Mouse (Mus musculus) G1E (cell line): ENCODE results near the gene Ermp1.

Experiments
- CTCF ChIP-seq: IDR thresholded peaks from 2 replicates; pipeline ENCODE4 v1.5.1; 2012; ENCODE audit warnings: low read depth, low read length, inconsistent platforms, mixed read lengths
- GATA1 ChIP-seq: IDR thresholded peaks from 2 replicates; pipeline ENCODE4 v1.6.1; 2012; ENCODE audit warnings: borderline replicate concordance, low read length, inconsistent platforms, mixed read lengths
- GATA2 ChIP-seq: IDR thresholded peaks from 2 replicates; pipeline ENCODE4 v1.6.1; 2012; ENCODE audit warnings: low read depth, low read length, inconsistent platforms, borderline replicate concordance
- TAL1 ChIP-seq: conservative IDR thresholded peaks from 2 replicates; pipeline ENCODE4 v1.6.1; 2012; ENCODE audit warnings: low read depth, low read length, inconsistent platforms, mixed read lengths

GRCm38 (mm10) chr19:29663780-29664179 is 15.6 kb upstream of the Ermp1 start:
- TF ChIP-seq CTCF (no peak), GATA1 (no peak), GATA2 (no peak), TAL1 (no peak)
